Mouse (Mus musculus) megakaryocyte-erythroid progenitor cell, adult 5-6 weeks (primary cell): Measurements from ENCODE around the gene Akap8l. TPM values are rescaled to one million over a fixed set of nuclear protein-coding genes. Genes with fewer than 3 reads are reported as not detected.

ENCODE experiments used
- ATAC-seq: replicated peaks from 2 replicates; pipeline ENCODE4 v1.8.0; 2016; ENCODE audit warnings: mild to moderate bottlenecking, inconsistent platforms; ENCODE audit not compliant: severe bottlenecking, poor library complexity, low FRiP score, low TSS enrichment
- total RNA-seq, 2 experiments: library from RNA; stranded (forward) in 1 of 2; stranded (reverse) in 1 of 2; fragments of 200-1000, 215-1000 nt in 1 of 2; fragments of >200 nt in 1 of 2; fragmentation: Nextera tagmentation in 1 of 2; gene quantifications; 2 replicates each; pipeline ENCODE4 v1.2.3; 2014 to 2017

Gene Akap8l
- total RNA-seq, 2 experiments from 2014 or later = 107 to 167 TPM

- ATAC-seq = no peak
Measured at GRCm38 (mm10) chr17:32280575-32280974, 69.8 kb downstream of the Akap8l start.

GRCm38 (mm10) chr17:32277201-32277600, 73.2 kb downstream of the Akap8l start:
- ATAC-seq = no peak

- ATAC-seq = no peak
Measured at GRCm38 (mm10) chr17:32275568-32275967, 74.8 kb downstream of the Akap8l start.

Other genes with a start within 250 kb of the Akap8l start
- not detected in 2 replicates for gene Notch3, start 183.8 kb downstream of the Akap8l start, total RNA-seq (2014; fragmentation: Nextera tagmentation)
- gene Notch3, start 183.8 kb downstream of the Akap8l start, total RNA-seq (2017) = 0.04 TPM in 1 of 2 replicates, not detected in the other
- gene Ephx3, start 161.1 kb downstream of the Akap8l start, total RNA-seq (2014; fragmentation: Nextera tagmentation) = not detected in 2 replicates
- gene Ephx3, start 161.1 kb downstream of the Akap8l start, total RNA-seq (2017) = not detected in 2 replicates
- gene Brd4, start 65.9 kb downstream of the Akap8l start, total RNA-seq (2014; fragmentation: Nextera tagmentation) = 167 and 178 TPM in 2 replicates
- gene Brd4, start 65.9 kb downstream of the Akap8l start, total RNA-seq (2017) = 26.7 and 26.8 TPM in 2 replicates
- gene Akap8, start 29.4 kb downstream of the Akap8l start, total RNA-seq (2014; fragmentation: Nextera tagmentation) = 124 and 135 TPM in 2 replicates
- gene Akap8, start 29.4 kb downstream of the Akap8l start, total RNA-seq (2017) = 208 and 214 TPM in 2 replicates
- 53.4 and 63.4 TPM in 2 replicates for gene Wiz, start 38.8 kb upstream of the Akap8l start, total RNA-seq (2014; fragmentation: Nextera tagmentation)
- 6.1 and 6.9 TPM in 2 replicates for gene Wiz, start 38.8 kb upstream of the Akap8l start, total RNA-seq (2017)
- gene Rasal3, start 53.0 kb upstream of the Akap8l start, total RNA-seq (2014; fragmentation: Nextera tagmentation) = 49.4 and 57.4 TPM in 2 replicates
- gene Rasal3, start 53.0 kb upstream of the Akap8l start, total RNA-seq (2017) = 19.9 and 20.8 TPM in 2 replicates
- 1.5 and 3.0 TPM in 2 replicates for gene Pglyrp2, start 73.6 kb upstream of the Akap8l start, total RNA-seq (2014; fragmentation: Nextera tagmentation)
- gene Pglyrp2, start 73.6 kb upstream of the Akap8l start, total RNA-seq (2017) = 2.7 and 3.3 TPM in 2 replicates
- gene Cyp4f39, start 102.1 kb upstream of the Akap8l start, total RNA-seq (2014; fragmentation: Nextera tagmentation) = 1.4 and 1.7 TPM in 2 replicates
- gene Cyp4f39, start 102.1 kb upstream of the Akap8l start, total RNA-seq (2017) = 4.3 and 5.9 TPM in 2 replicates
- gene Cyp4f17, start 155.4 kb upstream of the Akap8l start, total RNA-seq (2014; fragmentation: Nextera tagmentation) = 3.1 TPM in 1 of 2 replicates, not detected in the other
- not detected in 2 replicates for gene Cyp4f17, start 155.4 kb upstream of the Akap8l start, total RNA-seq (2017)
- 6.2 and 9.2 TPM in 2 replicates for gene Cyp4f16, start 186.0 kb upstream of the Akap8l start, total RNA-seq (2014; fragmentation: Nextera tagmentation)
- gene Cyp4f16, start 186.0 kb upstream of the Akap8l start, total RNA-seq (2017) = 3.4 and 10.3 TPM in 2 replicates